Mouse (Mus musculus): ENCODE measurements at regions not wholly inside any gene's neighbourhood (a gene's known extent, or its start where the extent isn't known, plus 50 kb on each side); places are given as distances from the start of the nearest gene placed in this dataset.
"Not testable (repeated sequence)": the region's sequence is repeated elsewhere in the genome, so short reads cannot be mapped to it uniquely, and the experiment has no call there.

GRCm38 (mm10) chr5:64585076-64585786 is 218.0 kb upstream of the Klf3 start:
- no peak for DNase-seq (ENCODE audit: low spot score)

- no peak for DNase-seq (ENCODE audit: low spot score)
Observed at GRCm38 (mm10) chr5:64586316-64586715, 216.9 kb upstream of the Klf3 start.

- DNase-seq (ENCODE audit: low spot score) = no peak
Observed at GRCm38 (mm10) chr5:64586933-64587332, 216.3 kb upstream of the Klf3 start.

GRCm38 (mm10) chr5:64587895-64588738 is 215.1 kb upstream of the Klf3 start:
- no peak for DNase-seq (ENCODE audit: low spot score)

GRCm38 (mm10) chr5:64588768-64589167 is 214.4 kb upstream of the Klf3 start:
- DNase-seq (ENCODE audit: low spot score) = not testable (repeated sequence)

- DNase-seq (ENCODE audit: low spot score) = no peak
Observed at GRCm38 (mm10) chr5:64590036-64590435, 213.2 kb upstream of the Klf3 start.

- DNase-seq (ENCODE audit: low spot score) = no peak
Observed at GRCm38 (mm10) chr5:64590747-64591146, 212.4 kb upstream of the Klf3 start.

- DNase-seq (ENCODE audit: low spot score) = no peak
Observed at GRCm38 (mm10) chr5:64591792-64592191, 211.4 kb upstream of the Klf3 start.

- no peak for DNase-seq (ENCODE audit: low spot score)
Observed at GRCm38 (mm10) chr5:64595220-64595619, 208.0 kb upstream of the Klf3 start.

GRCm38 (mm10) chr5:64595751-64596344 is 207.3 kb upstream of the Klf3 start:
- DNase-seq (ENCODE audit: low spot score) = no peak

- no peak for DNase-seq (ENCODE audit: low spot score)
Observed at GRCm38 (mm10) chr5:64597021-64597420, 206.2 kb upstream of the Klf3 start.

- no peak for DNase-seq (ENCODE audit: low spot score)
Observed at GRCm38 (mm10) chr5:64597451-64597850, 205.7 kb upstream of the Klf3 start.

- no peak for DNase-seq (ENCODE audit: low spot score)
Observed at GRCm38 (mm10) chr5:64598606-64599005, 204.6 kb upstream of the Klf3 start.

- no peak for DNase-seq (ENCODE audit: low spot score)
Observed at GRCm38 (mm10) chr5:64599015-64599414, 204.2 kb upstream of the Klf3 start.

GRCm38 (mm10) chr5:64599865-64600288 is 203.3 kb upstream of the Klf3 start:
- no peak for DNase-seq (ENCODE audit: low spot score)

- no peak for DNase-seq (ENCODE audit: low spot score)
Observed at GRCm38 (mm10) chr5:64600392-64600791, 202.8 kb upstream of the Klf3 start.

GRCm38 (mm10) chr5:64600811-64601210 is 202.4 kb upstream of the Klf3 start:
- no peak for DNase-seq (ENCODE audit: low spot score)

- DNase-seq (ENCODE audit: low spot score) = no peak
Observed at GRCm38 (mm10) chr5:64601285-64601684, 201.9 kb upstream of the Klf3 start.

- DNase-seq (ENCODE audit: low spot score) = no peak
Observed at GRCm38 (mm10) chr5:64601832-64602231, 201.4 kb upstream of the Klf3 start.

GRCm38 (mm10) chr5:64602356-64602936 is 200.7 kb upstream of the Klf3 start:
- DNase-seq (ENCODE audit: low spot score) = no peak

GRCm38 (mm10) chr5:64602996-64603755 is 200.0 kb upstream of the Klf3 start:
- DNase-seq (ENCODE audit: low spot score) = no peak

GRCm38 (mm10) chr5:64605171-64605570 is 198.0 kb upstream of the Klf3 start:
- DNase-seq (ENCODE audit: low spot score) = no peak
